Mouse (Mus musculus) liver, adult 2 months (tissue): ENCODE data around the gene Uaca.

Experiments
- CTCF ChIP-seq: fragments of 200-500 bp; IDR thresholded peaks from 2 replicates; pipeline ENCODE4 v1.5.1; 2011; ENCODE audit warnings: low read depth, low read length, control low read depth
- POLR2A ChIP-seq: fragments of 200-500 bp; IDR thresholded peaks from 2 replicates; pipeline ENCODE4 v1.6.1; 2011; ENCODE audit warnings: low read length, control low read depth; ENCODE audit not compliant: insufficient read depth; ENCODE audit errors: extremely low read depth

DNA sequence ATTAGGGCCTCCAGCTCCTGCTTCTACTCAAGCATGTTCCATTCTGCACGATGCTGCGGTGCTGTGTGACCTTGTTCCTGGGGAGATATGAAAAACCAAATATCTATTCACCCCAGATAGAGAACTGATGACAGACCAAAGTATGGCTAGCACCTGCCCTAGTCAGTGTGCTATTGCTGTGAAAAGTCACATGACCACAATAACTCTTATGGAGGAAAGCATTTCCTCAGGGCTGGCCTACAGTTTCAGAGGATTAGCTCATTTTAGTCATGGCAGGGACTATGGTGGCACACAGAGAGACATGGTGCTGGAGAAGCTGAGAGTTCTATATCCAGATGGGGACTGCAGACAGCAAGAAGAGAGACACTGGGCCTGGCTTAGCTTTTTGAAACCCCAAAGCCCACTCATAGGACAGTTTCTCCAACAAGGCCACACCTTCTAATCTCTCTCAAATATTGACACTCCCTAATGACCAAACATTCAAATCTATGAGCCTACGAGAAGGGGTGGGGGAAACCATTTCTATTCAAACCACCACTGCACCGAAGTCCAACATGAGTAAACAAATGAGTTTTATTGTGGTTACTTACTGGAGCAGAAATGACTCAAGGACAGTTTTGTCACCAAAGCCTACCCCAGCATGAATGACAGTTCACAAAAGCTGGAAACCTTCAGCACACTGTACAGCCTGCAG, 135.1 kb downstream of the Uaca start:
- TF ChIP-seq CTCF (no peak), POLR2A (no peak)
